Mouse (Mus musculus) heart, postnatal 36 days (tissue): ENCODE measurements around the gene Serping1. TPM values are rescaled to one million over a fixed set of nuclear protein-coding genes. Genes with fewer than 3 reads are reported as not detected.

Experiments used
- DNase-seq, 2 experiments: peaks; one replicate each; pipeline ENCODE4 v3.0.0; 2021 to 2022
- intact Hi-C: fragments of 180-260 bp; cut with DNase I; formaldehyde crosslinking; loops from one replicate; pipeline ENCODE4 v1.15.1; 2025
- microRNA-seq, 2 experiments: library from miRNA; unstranded; fragments of <30 nt; microRNA quantifications; one replicate each; pipeline ENCODE4 v1.2.0; 2021; ENCODE audit warnings: borderline number of aligned reads in 2 of 2
- total RNA-seq, 2 experiments: library from RNA; stranded (reverse); gene quantifications; 2 replicates each; pipeline ENCODE4 v1.2.3; 2021

Serping1 gene
- total RNA-seq, 2 experiments from 2014 or later, result 81.1 to 84.3 TPM

- intact Hi-C loops, result no loop called here
- DNase-seq, result no peak
Measured at GRCm38 (mm10) chr2:84720718-84721117, 54.5 kb downstream of the Serping1 start.

- no peak for DNase-seq
- intact Hi-C loops, result loop anchor here (10.0 kb wide), 2 partner anchors 327 to 1073 kb away; partner anchors contain the start of genes Tnks1bp1 and Zc3h15
Measured at GRCm38 (mm10) chr2:84717357-84717756, 57.9 kb downstream of the Serping1 start.

- intact Hi-C loops, result loop anchor here (1.0 to 10.0 kb wide), 3 partner anchors 10 to 1072 kb away; partner anchors contain the start of genes Tnks1bp1 and Zc3h15
- no peak for DNase-seq
Measured at GRCm38 (mm10) chr2:84716423-84717355, 58.6 kb downstream of the Serping1 start.

- intact Hi-C loops, result loop anchor here (1.0 to 10.0 kb wide), 4 partner anchors 11 to 1071 kb away; partner anchors contain the start of genes Gm28635, Med19, Tmx2 and Tnks1bp1
- DNase-seq, result peak; percentile 65 to 83
Measured at GRCm38 (mm10) chr2:84715562-84716361, 59.5 kb downstream of the Serping1 start.

Small RNA genes lying within 50 kb of the gene (microRNA-seq; reads per million reads assigned to microRNA genes)
- 3,933 to 4,151 reads per million in 2 experiments for gene Mir130a

Other genes with a start within 250 kb of the Serping1 start
- 10 to 100 TPM; 63.0 to 69.4 TPM for gene Ctnnd1, start 124.7 kb downstream of the Serping1 start, total RNA-seq
- gene Btbd18, start 116.4 kb downstream of the Serping1 start, total RNA-seq, result under 1 TPM in 1 of 2 experiments, not detected in 1; 0.08 TPM
- 10 to 100 TPM; 26.2 to 29.6 TPM for gene Selenoh, start 104.7 kb downstream of the Serping1 start, total RNA-seq
- gene Gm28635, start 97.4 kb downstream of the Serping1 start, total RNA-seq, result 1 to 10 TPM; 3.3 to 8.3 TPM
- 10 to 100 TPM; 11.7 to 12.2 TPM for gene Med19, start 97.0 kb downstream of the Serping1 start, total RNA-seq
- gene Tmx2, start 96.3 kb downstream of the Serping1 start, total RNA-seq, result 100 to 1,000 TPM; 100 to 134 TPM
- gene Zdhhc5, start 60.3 kb downstream of the Serping1 start, total RNA-seq, result 10 to 100 TPM; 62.4 to 63.4 TPM
- gene Clp1, start 48.1 kb downstream of the Serping1 start, total RNA-seq, result 1 to 10 TPM; 6.1 to 6.2 TPM
- gene Ypel4, start 41.4 kb downstream of the Serping1 start, total RNA-seq, result 1 to 10 TPM; 1.2 TPM
- gene Gm19426, start 31.8 kb downstream of the Serping1 start, total RNA-seq, result 1 to 10 TPM; 1.1 to 1.4 TPM
- gene Ube2l6, start 23.4 kb upstream of the Serping1 start, total RNA-seq, result 10 to 100 TPM; 36.0 to 38.6 TPM
- gene Smtnl1, start 47.2 kb upstream of the Serping1 start, total RNA-seq, result not detected
- gene Timm10, start 51.6 kb upstream of the Serping1 start, total RNA-seq, result 100 to 1,000 TPM; 105 to 106 TPM
- 1 to 10 TPM; 2.1 to 2.5 TPM for gene Slc43a1, start 63.4 kb upstream of the Serping1 start, total RNA-seq
- gene Rtn4rl2, start 111.3 kb upstream of the Serping1 start, total RNA-seq, result 1 to 10 TPM; 2.6 to 3.2 TPM
- 100 to 1,000 TPM in 1 of 2 experiments, 10 to 100 TPM in 1; 58.7 to 102 TPM for gene Slc43a3, start 161.1 kb upstream of the Serping1 start, total RNA-seq
- not detected for gene Prg2, start 205.0 kb upstream of the Serping1 start, total RNA-seq
- not detected for gene Prg3, start 212.8 kb upstream of the Serping1 start, total RNA-seq